Mouse (Mus musculus): ENCODE measurements around the gene Tnfaip1.

DNA sequence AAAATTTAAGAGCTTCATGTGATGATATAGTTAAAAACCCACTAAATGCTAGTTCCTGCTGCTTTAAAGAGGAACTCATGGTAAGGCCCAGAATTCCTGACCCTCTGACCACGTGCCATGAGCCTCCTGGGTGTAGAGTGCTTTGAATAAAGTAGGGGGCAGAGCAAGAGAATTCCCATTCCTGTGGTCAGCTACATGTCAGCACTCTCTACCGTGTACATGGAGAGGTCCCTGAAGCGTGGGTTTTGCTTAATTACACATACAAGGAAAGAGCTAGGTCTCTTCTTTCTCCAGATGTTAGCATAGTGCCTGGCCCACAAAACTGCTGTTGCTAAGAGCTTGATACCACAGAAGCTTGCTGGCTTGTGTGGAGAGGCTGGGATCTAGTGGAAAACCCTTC is 30.7 kb downstream of the Tnfaip1 start:
- TF ChIP-seq CTCF (IDR thresholded peaks at IDR 0.05; ENCODE audit: extremely low read depth, insufficient read depth, insufficient read length, insufficient replicate concordance) (no peak), POLR2A (IDR thresholded peaks at IDR 0.05; ENCODE audit: low read depth, low read length) (no peak)
